Mouse (Mus musculus) adipocyte (in vitro differentiated cells): ENCODE measurements around the gene Crybg3.
"Not testable (repeated sequence)": the region's sequence is repeated elsewhere in the genome, so short reads cannot be mapped to it uniquely, and the experiment has no call there.

ENCODE experiments used
- DNase-seq: peaks from one replicate; pipeline ENCODE4 v3.0.0-alpha.2; 2016; ENCODE audit warnings: low spot score

Gene Crybg3

GRCm38 (mm10) chr16:59532561-59532960 lies 68.2 kb downstream of the Crybg3 start:
- DNase-seq: no peak

GRCm38 (mm10) chr16:59531243-59531642 lies 69.5 kb downstream of the Crybg3 start:
- DNase-seq: no peak

- DNase-seq: no peak
Observed at GRCm38 (mm10) chr16:59529570-59529969, 71.2 kb downstream of the Crybg3 start.

- DNase-seq: no peak
Observed at GRCm38 (mm10) chr16:59526939-59527338, 73.8 kb downstream of the Crybg3 start.

GRCm38 (mm10) chr16:59521752-59522423 lies 78.9 kb downstream of the Crybg3 start:
- no peak for DNase-seq

- DNase-seq: no peak
Observed at GRCm38 (mm10) chr16:59517447-59518219, 83.1 kb downstream of the Crybg3 start.

- no peak for DNase-seq
Observed at GRCm38 (mm10) chr16:59516965-59517364, 83.8 kb downstream of the Crybg3 start.

- DNase-seq: peak; percentile 58
Observed at GRCm38 (mm10) chr16:59515169-59515568, 85.6 kb downstream of the Crybg3 start.

- DNase-seq: no peak
Observed at GRCm38 (mm10) chr16:59509830-59510229, 90.9 kb downstream of the Crybg3 start.

- DNase-seq: no peak
Observed at GRCm38 (mm10) chr16:59499180-59499579, 101.6 kb downstream of the Crybg3 start.

GRCm38 (mm10) chr16:59497947-59498346 lies 102.8 kb downstream of the Crybg3 start:
- peak; percentile 9 for DNase-seq

- DNase-seq: no peak
Observed at GRCm38 (mm10) chr16:59493199-59493598, 107.6 kb downstream of the Crybg3 start.

- no peak for DNase-seq
Observed at GRCm38 (mm10) chr16:59487975-59488548, 112.7 kb downstream of the Crybg3 start.

GRCm38 (mm10) chr16:59487239-59487638 lies 113.5 kb downstream of the Crybg3 start:
- DNase-seq: peak; percentile 62

GRCm38 (mm10) chr16:59477955-59478354 lies 122.8 kb downstream of the Crybg3 start:
- no peak for DNase-seq

GRCm38 (mm10) chr16:59474788-59475187 lies 126.0 kb downstream of the Crybg3 start:
- peak; percentile 72 for DNase-seq

GRCm38 (mm10) chr16:59472546-59472945 lies 128.2 kb downstream of the Crybg3 start:
- DNase-seq: no peak

GRCm38 (mm10) chr16:59471637-59472278 lies 129.0 kb downstream of the Crybg3 start, which contains the start of gene Riox2:
Riox2 (plus strand) TSS chr16:59471775.
- DNase-seq: peak; percentile 82

GRCm38 (mm10) chr16:59469846-59470245 lies 130.9 kb downstream of the Crybg3 start:
- DNase-seq: no peak

GRCm38 (mm10) chr16:59463973-59464372 lies 136.8 kb downstream of the Crybg3 start:
- DNase-seq: no peak

GRCm38 (mm10) chr16:59463567-59463966 lies 137.2 kb downstream of the Crybg3 start:
- no peak for DNase-seq

- DNase-seq: not testable (repeated sequence)
Observed at GRCm38 (mm10) chr16:59459259-59459861, 141.4 kb downstream of the Crybg3 start.
